Mouse (Mus musculus): ENCODE results near the gene Mid1.

Gene Mid1

GRCm38 (mm10) chrX:169685131-169685530 is at the start of gene Mid1:
TSS of gene Mid1 (plus strand) at chrX:169685199.
- CTCF ChIA-PET = interaction anchor here (0.6 kb wide), 1 partner anchor 246 kb away, joined by 3 read pairs; no protein-coding TSS in a partner anchor

GRCm38 (mm10) chrX:169673056-169673455 is 11.9 kb upstream of the Mid1 start:
- CTCF ChIA-PET = no interaction called here

GRCm38 (mm10) chrX:169676313-169676712 is 8.7 kb upstream of the Mid1 start:
- CTCF ChIA-PET = no interaction called here

- CTCF ChIA-PET = no interaction called here
Measured at GRCm38 (mm10) chrX:169685731-169686130, 732 bp downstream of the Mid1 start.

DNA sequence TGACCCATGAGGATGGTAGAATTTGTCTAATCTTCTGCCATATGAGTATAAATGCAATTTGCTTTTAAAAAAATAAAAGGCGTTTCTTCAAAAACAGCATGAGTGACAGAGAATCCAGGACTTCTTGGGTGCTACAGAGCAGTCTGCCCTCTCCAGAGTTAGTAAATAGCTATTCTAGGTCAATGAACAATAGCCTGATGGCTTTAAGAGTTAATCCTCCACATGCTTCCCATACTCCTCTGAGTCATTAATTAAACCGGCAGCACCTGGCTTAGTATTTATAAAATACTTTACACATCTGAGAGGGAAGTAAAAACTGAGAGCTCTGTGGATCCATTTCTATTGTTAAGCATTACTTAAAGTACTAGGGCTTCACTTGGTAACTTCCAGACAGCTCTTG is 6.2 kb downstream of the Mid1 start:
- CTCF ChIA-PET = no interaction called here

DNA sequence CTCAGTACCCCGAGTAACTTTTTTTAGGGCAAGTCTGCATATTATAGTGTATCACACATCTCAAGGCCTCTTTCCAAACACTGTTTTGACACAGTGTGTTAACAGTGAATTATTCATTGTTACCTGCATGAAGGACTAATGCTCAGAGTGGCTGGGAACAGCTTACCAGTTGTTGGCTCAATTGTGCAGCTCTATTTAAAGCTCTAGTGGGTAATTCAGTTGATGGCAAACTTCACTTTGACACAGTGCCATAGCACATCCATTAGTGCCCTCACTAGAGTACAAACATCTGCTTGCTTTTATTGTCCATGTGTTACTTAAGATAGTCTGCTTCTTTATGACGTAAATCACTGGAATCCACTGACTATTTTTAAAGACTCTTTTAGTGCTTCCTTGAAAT is 6.7 kb downstream of the Mid1 start:
- CTCF ChIA-PET = no interaction called here

DNA sequence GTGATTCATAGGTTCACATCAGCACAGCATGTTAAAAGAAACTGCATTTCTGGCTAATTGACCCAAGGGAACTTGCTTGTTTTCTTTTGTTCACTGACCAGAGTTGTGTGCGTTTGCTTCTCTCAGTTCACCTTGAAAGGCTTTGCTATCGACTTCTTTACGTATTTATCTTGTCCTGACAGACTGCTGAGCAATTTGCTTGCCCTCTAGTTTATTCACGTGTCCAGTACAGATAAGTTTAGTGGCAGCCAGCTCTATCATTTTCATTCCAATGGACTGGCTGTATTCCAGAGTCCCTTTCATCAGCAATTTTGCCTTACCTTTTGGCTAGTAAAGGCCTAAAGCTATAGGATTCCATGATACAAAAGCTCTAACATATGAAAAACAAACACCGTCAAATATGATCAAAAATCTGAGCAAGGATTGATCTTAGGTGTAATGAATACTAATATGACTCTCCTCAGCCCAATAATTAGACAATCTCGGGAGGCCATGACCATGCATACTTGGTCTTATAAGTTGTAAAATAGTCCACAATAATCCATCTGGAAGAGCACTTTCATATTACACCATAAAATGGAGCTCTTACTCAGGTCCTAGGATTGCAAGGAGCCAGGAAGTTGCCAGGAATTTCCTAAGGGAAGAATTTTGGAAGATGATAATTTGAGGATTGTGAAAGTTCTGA is 7.4 kb downstream of the Mid1 start:
- CTCF ChIA-PET = no interaction called here

- CTCF ChIA-PET = no interaction called here
Measured at GRCm38 (mm10) chrX:169704016-169704602, 19.1 kb downstream of the Mid1 start.

- CTCF ChIA-PET = interaction anchor here (0.5 kb wide), 1 partner anchor 103 kb away, joined by 6 read pairs; no protein-coding TSS in a partner anchor
Measured at GRCm38 (mm10) chrX:169723511-169723910, 38.5 kb downstream of the Mid1 start.

- CTCF ChIA-PET = no interaction called here
Measured at GRCm38 (mm10) chrX:169735387-169735969, 50.5 kb downstream of the Mid1 start.

GRCm38 (mm10) chrX:169758001-169758400 is 73.0 kb downstream of the Mid1 start:
- CTCF ChIA-PET = no interaction called here

- CTCF ChIA-PET = no interaction called here
Measured at GRCm38 (mm10) chrX:169779535-169779934, 94.5 kb downstream of the Mid1 start, which contains the start of gene 4933400A11Rik. TSS of gene 4933400A11Rik (minus strand) at chrX:169779635.

- CTCF ChIA-PET = no interaction called here
Measured at GRCm38 (mm10) chrX:169789702-169790101, 104.7 kb downstream of the Mid1 start.

DNA sequence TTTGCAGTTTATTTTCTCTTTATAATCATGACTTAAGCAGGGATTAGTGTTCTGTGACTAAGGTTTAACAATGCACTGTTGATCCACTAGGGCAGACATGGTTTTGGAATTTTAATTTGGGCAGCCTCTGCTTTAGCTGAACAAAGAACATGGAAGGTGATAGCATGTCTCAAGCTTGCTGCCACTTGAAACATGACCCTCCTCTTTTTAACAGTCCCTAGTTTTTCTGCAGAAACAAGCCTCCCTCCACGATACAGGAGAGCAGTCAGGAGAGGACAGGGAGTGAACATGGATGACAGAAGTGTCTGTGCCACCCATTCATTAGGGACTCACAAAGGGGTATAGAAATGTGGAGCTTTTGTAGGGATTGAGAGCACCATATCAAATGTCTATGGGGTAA is 107.9 kb downstream of the Mid1 start:
- CTCF ChIA-PET = no interaction called here

DNA sequence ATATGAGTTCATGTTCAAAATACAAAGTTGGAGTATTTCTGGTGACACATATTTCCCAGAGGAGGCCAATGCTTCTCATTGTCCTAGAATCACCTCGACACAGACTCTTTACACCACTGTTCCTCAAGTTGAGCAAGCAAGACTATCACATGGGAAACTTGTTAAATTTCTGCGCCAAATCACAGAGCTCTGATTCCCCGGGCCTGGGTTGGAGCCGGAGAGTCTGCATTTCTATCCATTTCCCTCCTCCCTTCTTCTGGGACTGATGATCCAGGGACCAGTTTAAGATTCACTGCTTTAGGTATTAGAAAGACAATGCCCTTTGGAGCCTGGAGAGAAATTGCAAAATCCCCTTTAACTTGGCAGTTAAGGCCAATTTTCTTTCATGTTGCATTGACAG is 109.4 kb downstream of the Mid1 start:
- CTCF ChIA-PET = no interaction called here

DNA sequence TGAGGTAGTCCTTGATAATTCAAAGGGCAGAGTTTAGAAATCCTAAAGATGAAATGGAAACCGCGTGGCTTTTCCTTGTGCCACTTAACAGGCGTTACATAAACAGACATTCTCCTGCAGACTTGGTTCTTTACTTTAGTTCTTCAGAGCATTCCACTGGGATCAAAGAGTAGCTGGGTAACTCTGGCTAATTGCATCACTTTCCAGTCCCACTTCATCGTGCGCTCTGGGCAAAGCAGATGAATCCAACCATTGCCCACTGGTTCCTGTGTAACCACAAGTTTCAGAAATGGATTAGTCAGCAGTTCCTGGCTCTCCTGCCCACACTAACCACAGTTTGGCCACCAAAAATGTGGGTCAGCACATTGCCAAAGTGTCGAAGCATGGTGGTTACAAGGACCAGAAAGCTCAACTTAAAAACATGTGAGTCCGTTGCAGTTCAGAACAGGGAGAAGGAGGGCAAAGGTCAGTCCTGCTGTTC is 109.9 kb downstream of the Mid1 start:
- CTCF ChIA-PET = no interaction called here

DNA sequence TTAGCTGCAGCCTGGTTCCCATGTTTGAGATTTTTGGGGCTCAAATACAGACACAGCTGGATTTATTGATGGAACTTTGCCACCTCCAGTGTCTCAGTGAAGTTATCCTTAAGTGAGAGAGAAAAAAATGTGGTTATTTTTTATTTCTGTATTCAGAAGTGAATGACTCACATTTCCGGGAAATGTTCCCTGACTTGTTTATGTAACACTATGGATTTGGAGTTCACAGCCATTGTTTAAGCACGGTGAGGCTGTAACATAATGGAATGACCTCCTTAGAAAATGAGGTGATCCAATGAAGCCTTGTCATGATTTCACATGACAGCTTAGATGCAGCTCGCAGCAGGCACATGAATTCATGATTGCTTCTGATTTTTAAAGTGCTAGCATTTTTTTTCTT is 112.1 kb downstream of the Mid1 start:
- CTCF ChIA-PET = no interaction called here

DNA sequence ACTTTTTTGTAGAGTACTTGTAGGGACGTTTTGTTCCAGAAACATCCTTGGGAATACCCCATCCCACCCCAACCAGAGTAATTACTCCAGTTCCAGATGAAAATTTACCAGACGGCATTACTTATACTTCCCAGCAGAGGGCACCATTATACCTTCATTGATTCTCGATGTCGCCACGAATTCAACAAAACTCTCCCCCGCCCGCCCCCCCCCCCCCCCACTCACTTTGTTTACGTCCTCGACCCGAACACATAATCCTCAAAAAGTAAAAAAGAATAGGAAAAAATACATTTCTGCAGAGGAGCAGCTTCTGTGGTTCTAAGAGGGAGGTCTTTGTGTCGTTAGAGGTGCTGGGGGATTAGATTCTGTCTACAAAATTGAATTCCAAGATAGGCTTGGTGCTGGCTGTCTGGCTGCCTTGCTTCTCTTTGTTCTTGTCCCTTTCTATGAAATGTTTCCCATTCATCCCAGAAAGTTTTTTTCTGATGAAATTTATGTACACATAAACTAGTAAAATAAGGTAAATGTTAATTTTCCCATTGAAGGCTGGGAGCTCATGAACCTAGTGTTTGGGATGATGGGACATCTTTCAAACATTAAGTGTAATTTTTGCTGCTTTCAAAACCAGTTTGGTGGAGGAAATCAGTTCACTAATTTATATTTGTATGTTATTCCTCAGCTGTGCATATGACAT is 114.1 kb downstream of the Mid1 start:
- CTCF ChIA-PET = interaction anchor here (0.6 kb wide), 2 partner anchors 206 to 492 kb away, joined by 6 to 13 read pairs; no protein-coding TSS in a partner anchor

DNA sequence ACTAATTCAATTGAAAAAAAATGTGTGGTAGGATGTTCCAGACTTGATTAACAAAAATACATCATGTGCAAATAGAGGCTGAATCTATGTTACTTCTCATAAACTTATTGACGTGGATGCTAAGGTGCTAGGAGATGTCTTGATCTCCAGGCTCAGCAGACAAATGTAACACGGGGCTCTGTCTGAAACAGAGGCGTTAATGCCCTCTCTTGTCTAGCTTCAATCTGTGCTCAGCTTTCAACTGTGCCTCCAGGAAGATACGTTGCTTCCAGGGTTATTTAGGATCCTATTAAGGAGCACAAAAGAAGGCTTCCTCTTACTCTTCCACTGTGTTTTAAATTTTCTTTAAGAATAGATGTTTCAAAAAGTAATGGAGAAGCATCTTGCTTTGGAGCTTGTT is 115.2 kb downstream of the Mid1 start:
- CTCF ChIA-PET = no interaction called here

DNA sequence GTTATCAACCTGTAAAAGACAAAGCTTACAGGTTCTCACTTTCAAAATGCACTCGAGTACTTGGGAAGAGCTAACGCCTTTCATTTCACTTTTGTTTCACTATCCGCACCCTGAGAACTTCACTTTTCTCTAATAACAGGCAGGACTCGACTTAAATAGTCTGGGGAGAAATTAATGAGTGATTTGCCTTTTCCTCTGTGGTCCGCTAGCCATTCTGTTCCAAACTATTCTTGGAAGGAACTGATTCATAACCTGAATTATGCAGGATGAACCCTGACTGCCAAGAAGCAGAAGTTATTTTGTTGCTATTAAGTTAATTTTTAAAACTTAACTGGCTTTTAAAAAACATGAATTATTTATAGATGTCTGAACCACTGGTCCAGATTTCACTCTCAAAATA is 120.8 kb downstream of the Mid1 start:
- CTCF ChIA-PET = no interaction called here

DNA sequence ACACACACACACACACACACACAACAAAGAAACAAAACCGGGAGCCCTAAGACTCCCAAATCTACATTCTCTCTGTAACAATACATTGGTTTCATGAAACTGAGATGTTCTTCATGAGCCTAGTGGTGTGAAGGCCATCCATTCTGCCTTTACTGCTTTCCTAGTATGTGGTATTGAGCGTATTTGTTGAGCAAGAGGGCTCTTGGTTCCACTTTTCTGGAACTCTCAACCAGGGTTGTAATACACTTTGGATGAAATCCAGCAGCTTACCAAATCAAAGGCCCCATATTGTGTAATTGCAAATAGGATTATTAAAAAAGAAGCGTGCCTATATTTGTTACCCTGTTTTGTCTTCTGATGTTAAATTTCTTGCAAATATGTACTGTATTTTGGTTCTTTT is 122.7 kb downstream of the Mid1 start:
- CTCF ChIA-PET = no interaction called here

DNA sequence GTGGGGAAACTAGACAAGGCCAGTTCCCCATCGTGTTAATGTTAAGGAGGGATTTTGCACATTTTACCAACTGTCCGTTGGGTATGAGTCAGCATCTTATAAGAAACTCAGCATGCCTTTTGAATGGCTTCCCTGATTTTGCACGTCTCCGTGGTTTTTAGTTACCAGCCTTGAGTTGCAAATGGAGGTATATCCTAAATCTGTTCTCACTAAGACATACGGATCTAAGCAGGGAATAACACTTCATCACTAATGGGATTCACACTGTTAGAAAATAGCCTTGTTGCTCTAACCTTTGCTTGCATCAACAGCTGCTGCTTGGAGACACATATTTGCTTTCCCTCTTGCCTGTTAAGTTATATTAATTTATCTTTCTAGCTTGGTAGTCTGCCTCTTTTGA is 126.3 kb downstream of the Mid1 start:
- CTCF ChIA-PET = no interaction called here

GRCm38 (mm10) chrX:169811783-169812182 is 126.8 kb downstream of the Mid1 start:
- CTCF ChIA-PET = no interaction called here

Data from spleen, embryonic (tissue).